Mouse (Mus musculus): ENCODE measurements around the gene Slc12a7.

- no peak for TF ChIP-seq CTCF (conservative IDR thresholded peaks at IDR 0.05; ENCODE audit: insufficient read depth, insufficient read length, low read depth, low read length)
- no peak for TF ChIP-seq POLR2A (IDR thresholded peaks at IDR 0.05; ENCODE audit: low read depth, low read length)
These were observed 1.5 kb downstream of the Slc12a7 start for GRCm38 (mm10) chr13:73734379-73734778.
